Mouse (Mus musculus) heart, adult 18-20 months (tissue): ENCODE results near the gene Senp5. TPM values are rescaled to one million over a fixed set of nuclear protein-coding genes. Genes with fewer than 3 reads are reported as not detected.

Source experiments
- DNase-seq, 2 experiments: peaks; one replicate each; pipeline ENCODE4 v3.0.0; 2021 to 2022; ENCODE audit warnings: mixed read lengths in 1 of 2
- microRNA-seq, 2 experiments: library from miRNA; unstranded; fragments of <30 nt; microRNA quantifications; one replicate each; pipeline ENCODE4 v1.2.0; 2022
- total RNA-seq, 2 experiments: library from RNA; stranded (reverse); gene quantifications; 2 replicates each; pipeline ENCODE4 v1.2.3; 2021

The Senp5 gene
- total RNA-seq, 2 experiments from 2014 or later: 12.1 to 13.0 TPM

DNA sequence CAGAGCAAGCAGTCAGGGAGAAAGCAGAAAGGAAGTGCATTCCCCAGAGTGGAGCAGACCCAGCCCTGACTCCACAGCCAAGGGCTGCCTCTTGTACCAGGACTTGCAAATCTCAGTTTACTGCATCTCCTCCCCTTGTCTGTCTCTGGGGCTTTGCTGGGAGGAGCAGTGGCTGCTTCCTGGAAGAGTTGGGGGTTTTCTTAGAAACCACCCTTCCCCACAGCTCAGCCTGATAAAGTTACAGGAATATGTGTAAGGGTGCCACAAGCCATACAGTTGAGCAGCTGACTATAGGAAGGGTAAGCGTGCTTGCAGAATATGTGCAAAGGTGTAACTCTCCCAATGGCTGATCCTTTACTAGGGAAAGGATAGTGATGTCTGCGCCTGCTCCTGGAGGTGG, 62.5 kb downstream of the Senp5 start:
- DNase-seq: no peak

DNA sequence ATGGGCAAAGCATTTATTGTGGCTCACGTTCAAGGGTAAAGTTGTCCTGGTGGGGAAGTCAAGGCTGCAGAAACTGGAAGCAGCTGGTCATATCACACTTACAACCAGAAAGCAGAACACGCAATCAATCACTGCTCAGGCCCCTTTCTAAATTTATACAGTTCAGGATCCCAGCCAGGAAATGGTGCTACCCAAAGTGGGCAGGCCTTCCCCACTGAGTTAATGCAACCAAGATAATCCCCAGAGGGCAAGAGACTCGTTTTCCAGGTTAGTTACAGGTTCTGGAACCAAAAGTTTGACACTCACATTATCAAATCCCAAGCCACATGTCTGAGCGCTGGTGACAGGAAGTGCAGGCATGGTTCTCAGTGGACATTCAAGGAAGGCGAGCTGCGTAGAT, 64.2 kb downstream of the Senp5 start:
- DNase-seq: peak; percentile 53 to 58

DNA sequence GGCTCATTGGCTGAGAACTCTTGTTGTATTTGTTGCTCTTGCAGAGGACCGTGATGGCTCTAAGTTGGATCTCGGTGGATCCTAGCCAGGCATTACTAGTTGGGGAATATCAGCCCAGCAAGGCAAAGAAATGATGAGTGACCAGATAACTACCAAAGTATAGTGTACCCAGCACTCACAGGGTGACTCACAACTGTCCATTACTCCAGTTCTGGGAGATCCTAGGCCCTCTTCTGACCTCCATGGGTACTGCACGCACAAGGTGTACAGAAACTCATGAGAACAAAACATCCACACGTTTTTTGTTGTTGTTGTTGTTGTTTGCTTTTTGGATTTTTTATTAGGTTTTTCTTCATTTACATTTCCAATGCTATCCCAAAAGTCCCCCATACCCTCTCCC, 66.5 kb downstream of the Senp5 start:
- DNase-seq: no peak

DNA sequence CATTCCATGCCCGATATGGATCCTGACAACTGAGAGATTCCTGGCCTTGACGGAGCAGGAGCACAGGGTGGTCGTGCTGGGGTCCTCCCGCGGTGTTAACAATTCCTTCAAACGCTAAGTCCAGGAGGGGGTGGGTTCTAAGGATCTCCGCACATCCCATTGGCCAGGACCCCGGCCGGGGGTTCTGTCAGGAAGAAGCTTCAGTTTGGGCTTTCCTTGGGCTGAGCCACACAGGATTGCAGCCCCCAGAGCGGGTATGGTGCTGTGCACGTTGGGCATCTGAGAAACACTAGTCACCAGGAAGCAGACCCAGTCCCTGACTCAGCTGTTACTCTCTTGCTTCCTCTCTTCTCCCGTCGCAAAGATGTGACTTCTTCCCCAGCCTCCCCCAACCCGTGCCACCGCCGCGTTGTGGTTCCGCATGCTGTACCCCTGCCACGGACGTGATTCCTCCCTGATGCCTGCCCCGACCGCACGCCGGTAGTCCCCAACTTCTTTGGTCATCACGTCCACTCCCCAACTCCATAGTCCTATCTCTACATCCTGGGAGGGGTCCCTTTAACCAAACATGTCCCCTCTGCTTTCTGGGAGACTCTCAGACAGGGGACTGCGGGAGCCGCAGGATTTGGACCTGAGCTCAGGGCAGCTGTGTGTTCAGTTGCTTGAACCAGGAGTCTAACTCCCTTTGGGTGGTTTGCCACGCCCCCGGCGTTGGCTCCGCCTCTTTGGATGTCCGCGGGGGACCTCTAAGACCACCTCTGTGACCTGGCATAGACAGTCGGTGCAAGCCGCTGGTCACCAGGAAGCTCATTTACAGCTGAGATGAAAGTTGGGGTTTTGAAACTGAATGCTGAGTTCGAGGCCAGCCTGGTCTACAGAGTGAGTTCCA, 67.8 kb downstream of the Senp5 start:
- peak; percentile 32 to 45 for DNase-seq

DNA sequence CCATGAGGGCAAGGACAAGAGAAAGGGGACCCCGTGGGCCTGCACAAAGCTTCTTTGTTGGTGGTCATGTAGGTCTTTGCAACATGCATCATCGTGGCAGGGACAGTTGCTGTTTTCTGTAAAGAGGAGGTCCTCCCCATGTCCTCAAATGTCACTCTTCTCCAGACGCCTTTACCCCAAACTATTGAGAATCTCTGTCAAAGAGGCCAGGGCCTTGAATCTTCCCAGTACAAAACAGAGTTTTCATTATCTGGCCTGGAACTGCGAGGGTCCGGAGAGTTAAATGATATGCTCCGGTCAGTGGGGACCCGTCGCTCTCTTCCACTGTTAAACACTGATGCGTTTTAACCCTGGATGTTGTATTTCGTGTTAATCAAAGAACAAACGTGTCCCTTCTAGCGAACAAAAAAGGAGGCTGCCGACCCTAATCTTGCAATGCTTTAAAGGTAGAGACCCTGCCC, 68.5 kb downstream of the Senp5 start:
- no peak for DNase-seq

GRCm38 (mm10) chr16:31933751-31934549, 69.1 kb downstream of the Senp5 start, which contains the start of gene Pigz:
Pigz (plus strand) TSS chr16:31933851.
- peak; percentile 80 for DNase-seq

DNA sequence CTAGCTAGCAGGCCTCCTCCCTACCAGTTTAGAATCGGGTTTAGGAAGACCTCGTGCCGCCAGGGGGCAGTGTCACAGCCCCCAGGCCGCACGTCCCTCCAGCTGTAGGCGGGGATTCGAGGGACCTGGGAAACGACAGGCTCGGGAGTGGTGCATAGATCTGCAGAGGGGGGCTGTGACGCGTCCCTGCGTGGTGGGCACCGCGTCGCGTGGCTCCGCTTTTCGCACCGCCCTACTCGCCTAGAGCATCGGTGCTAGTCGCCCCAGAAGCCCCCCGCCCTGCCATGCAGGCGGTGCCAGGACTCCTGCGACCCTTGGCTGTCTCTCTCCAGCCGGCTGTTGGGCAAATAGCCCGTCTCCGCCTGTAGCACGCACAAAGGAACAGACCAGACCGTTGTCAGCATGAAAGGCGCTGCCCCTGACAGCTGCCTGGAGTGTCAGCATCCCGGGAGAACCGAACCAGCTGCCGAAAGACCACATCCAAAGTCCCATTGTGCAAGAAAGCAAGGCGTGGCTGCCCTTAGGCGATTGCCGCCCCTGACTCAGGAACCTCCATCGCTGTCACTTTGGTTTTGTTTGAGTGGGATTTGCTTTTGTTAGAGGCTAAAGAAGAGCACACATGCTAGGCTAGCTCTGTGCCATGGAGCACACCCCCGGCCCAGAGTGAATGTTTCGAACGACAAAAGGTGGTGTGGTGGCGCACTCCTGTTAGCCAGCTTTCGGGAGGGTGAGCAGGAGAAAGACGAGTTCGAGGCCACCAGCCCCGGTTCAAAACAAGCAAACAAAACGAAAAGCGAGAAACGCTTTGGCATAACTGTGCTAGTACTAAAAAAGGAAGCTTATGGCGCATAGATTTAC, 70.0 kb downstream of the Senp5 start:
- peak; percentile 87 to 93 for DNase-seq

GRCm38 (mm10) chr16:31932255-31932654, 70.8 kb downstream of the Senp5 start:
- no peak for DNase-seq

DNA sequence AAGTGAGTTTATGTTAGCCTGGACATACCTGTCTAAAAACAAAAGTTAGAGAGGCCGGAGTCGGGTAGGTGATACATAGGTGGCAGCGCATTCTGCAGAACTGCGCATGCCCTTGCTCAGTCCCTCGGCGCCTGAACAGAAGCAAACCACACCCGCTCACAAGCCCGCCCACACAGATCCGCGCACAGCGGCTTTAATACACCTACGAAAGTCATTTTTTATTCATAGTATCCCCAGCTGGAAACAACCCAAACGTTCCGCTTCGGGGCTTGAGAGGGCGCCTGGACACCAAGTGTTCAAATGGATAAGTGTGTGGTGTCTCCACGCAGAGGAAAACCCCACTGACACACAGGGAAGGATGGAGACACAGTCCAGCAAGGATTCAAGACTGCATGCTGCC, 71.8 kb downstream of the Senp5 start:
- no peak for DNase-seq

DNA sequence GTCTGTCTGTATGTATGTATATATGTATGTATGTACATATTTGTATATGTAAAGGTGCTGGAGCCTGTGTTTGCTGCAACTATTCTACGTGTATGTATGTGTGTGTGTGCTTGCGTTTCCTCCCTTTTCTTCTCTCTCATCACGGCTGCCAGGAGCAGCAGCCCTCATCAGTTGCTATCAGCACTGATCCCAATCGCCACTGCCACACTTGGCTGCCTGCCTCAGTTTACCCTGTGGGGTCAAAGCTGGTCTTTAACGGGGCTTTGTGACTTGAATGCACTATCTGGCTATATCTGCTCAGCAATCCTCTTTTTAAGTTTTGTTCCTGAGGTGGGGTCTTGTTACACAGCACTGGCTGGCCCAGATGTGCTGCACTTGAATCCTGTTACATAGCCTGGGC, 75.7 kb downstream of the Senp5 start:
- no peak for DNase-seq

GRCm38 (mm10) chr16:31926547-31927182, 76.4 kb downstream of the Senp5 start:
- no peak for DNase-seq

- DNase-seq: no peak
These were observed 77.0 kb downstream of the Senp5 start for GRCm38 (mm10) chr16:31926091-31926490.

- no peak for DNase-seq
These were observed 78.7 kb downstream of the Senp5 start for GRCm38 (mm10) chr16:31924368-31924767.

- peak; percentile 67 to 85 for DNase-seq
These were observed 84.8 kb downstream of the Senp5 start for GRCm38 (mm10) chr16:31918248-31918724.

- no peak for DNase-seq
These were observed 85.3 kb downstream of the Senp5 start for GRCm38 (mm10) chr16:31917776-31918175.

DNA sequence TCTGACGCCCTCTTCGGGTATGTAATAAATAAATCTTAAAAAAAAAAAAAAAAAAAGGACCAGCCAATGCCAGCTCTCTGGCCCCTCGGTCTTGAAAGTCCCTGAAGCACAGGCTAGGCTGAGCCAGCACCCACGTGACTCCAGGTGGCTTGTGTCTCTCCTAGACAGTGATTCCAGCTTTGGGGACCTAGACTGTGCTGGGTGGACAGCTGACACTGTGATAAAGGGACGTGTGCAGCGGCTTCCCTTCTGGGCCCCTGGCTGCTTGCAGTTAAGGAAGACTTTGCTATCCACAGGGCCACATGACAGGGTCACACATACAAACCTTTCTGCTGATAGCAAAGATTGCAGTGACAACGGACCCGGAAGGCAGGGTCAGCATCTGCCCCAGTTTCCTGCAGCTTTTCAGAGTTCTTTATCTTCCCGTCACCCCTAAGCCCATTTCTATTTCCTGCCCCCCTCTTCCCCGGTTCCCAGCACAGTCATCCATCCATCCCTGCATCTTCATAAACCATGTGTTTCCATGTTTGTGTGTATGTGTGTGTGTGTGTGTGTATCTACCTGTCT, 92.7 kb downstream of the Senp5 start:
- DNase-seq: no peak

Small RNA genes within 50 kb of the gene (microRNA-seq; reads per million reads assigned to microRNA genes)
- 0 reads per million in 2 experiments for gene Gm26269

Other genes starting within 250 kb of the Senp5 start
- under 1 TPM in 1 of 2 experiments, not detected in 1; 0.08 TPM for gene Meltf, start 124.5 kb downstream of the Senp5 start, total RNA-seq
- 1 to 10 TPM; 2.2 to 3.5 TPM for gene Pigz, start 69.4 kb downstream of the Senp5 start, total RNA-seq
- gene 0610012G03Rik, start 54.8 kb downstream of the Senp5 start, total RNA-seq: 10 to 100 TPM; 74.8 to 79.2 TPM
- 10 to 100 TPM; 24.8 to 26.4 TPM for gene Ncbp2, start 54.8 kb downstream of the Senp5 start, total RNA-seq
- 10 to 100 TPM; 26.5 to 27.1 TPM for gene Pak2, start 76.1 kb upstream of the Senp5 start, total RNA-seq
- 10 to 100 TPM; 16.7 to 16.9 TPM for gene Pigx, start 96.5 kb upstream of the Senp5 start, total RNA-seq
- 10 to 100 TPM; 10.1 to 10.4 TPM for gene Cep19, start 96.5 kb upstream of the Senp5 start, total RNA-seq
- 1 to 10 TPM; 3.6 to 4.9 TPM for gene Nrros, start 162.3 kb upstream of the Senp5 start, total RNA-seq
- gene Bex6, start 176.5 kb upstream of the Senp5 start, total RNA-seq: not detected
- gene Fbxo45, start 243.9 kb upstream of the Senp5 start, total RNA-seq: 10 to 100 TPM; 12.1 to 12.6 TPM
- 1 to 10 TPM; 6.9 to 7.4 TPM for gene Wdr53, start 243.9 kb upstream of the Senp5 start, total RNA-seq